Comparison of ENCODE assay signal across 26 mouse cellular contexts in the genomic region with DNA sequence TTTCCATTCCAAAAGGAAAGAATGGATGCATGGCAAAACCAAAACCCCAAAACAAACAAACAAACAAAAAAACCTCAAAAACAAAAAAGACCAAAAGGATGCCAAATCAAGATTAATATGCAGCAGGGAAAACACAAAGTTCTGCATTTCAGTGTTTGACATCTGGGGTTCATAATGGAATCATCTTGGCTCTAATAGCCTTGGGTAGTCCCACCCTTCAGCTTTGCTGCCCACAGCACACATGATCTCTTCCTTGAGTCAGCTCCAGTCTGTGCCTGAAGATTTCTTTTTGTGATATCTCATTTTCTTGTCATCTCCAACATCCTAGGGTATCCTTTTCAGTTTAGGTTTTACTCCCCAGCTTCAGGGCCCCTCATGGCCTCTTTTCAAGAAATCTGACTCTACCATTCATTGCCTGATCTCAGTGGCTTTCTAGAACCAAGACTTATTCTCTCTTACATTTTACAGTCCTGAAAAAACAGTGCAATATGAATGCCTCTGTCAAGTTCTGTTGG.
"Had no signal": no experiment of that assay in that cellular context is flagged by ENCODE, and none has a peak within 500 bp of the region (broad histone marks: within the 10 kb centered on the region; RNA-seq: fewer than 3 reads in every experiment).

No protein-coding gene starts in this region.

- H3K27me3 ChIP-seq: heart, embryonic 13.5 days; heart, embryonic 15.5 days; hindbrain, embryonic 12.5 days; intestine, embryonic 15.5 days; limb, embryonic 12.5 days; liver, embryonic 12.5 days had no signal

- H3K9me3 ChIP-seq: heart, embryonic 13.5 days; heart, embryonic 15.5 days; hindbrain, embryonic 12.5 days; intestine, embryonic 15.5 days; limb, embryonic 12.5 days; liver, embryonic 12.5 days had no signal

- DNase-seq: gastrocnemius, postnatal 14 days; gastrocnemius, postnatal 36 days; heart, adult 11 months; heart, adult 2 months; heart, postnatal 14 days; heart, postnatal 36 days; kidney, adult 18-20 months; kidney, adult 8-10 months; kidney, postnatal 10 days; kidney, postnatal 25 days; kidney, postnatal 4 days; layer of hippocampus, postnatal 36 days; left cerebral cortex, postnatal 4 days had no signal

- H3K4me3 ChIP-seq: heart, adult 2 months; heart, embryonic 13.5 days; heart, embryonic 15.5 days; hindbrain, embryonic 12.5 days; intestine, embryonic 15.5 days; layer of hippocampus, adult 2 months; limb, embryonic 12.5 days; liver, embryonic 12.5 days had no signal

- H3K36me3 ChIP-seq: heart, embryonic 13.5 days; heart, embryonic 15.5 days; hindbrain, embryonic 12.5 days; intestine, embryonic 15.5 days; limb, embryonic 12.5 days; liver, embryonic 12.5 days had no signal

- H3K27ac ChIP-seq: heart, adult 2 months; heart, embryonic 13.5 days; heart, embryonic 15.5 days; hindbrain, embryonic 12.5 days; hindbrain, embryonic 14.5 days; intestine, embryonic 15.5 days; layer of hippocampus, adult 2 months; limb, embryonic 12.5 days; liver, embryonic 12.5 days; liver, embryonic 14.5 days had no signal

- H3K4me2 ChIP-seq: heart, embryonic 11.5 days; heart, embryonic 13.5 days; heart, embryonic 15.5 days; hindbrain, embryonic 12.5 days; hindbrain, embryonic 14.5 days; intestine, embryonic 15.5 days; limb, embryonic 12.5 days; liver, embryonic 12.5 days had no signal

- ATAC-seq: hindbrain, embryonic 16.5 days; inflammation-experienced regulatory T-cells, adult 6 months; intestine, embryonic 15.5 days; intestine, postnatal 0 days; liver, embryonic 12.5 days had no signal

- H3K9ac ChIP-seq: heart, embryonic 13.5 days; heart, embryonic 15.5 days; hindbrain, embryonic 12.5 days; hindbrain, embryonic 14.5 days; intestine, embryonic 15.5 days; limb, embryonic 12.5 days; liver, embryonic 12.5 days; liver, embryonic 14.5 days had no signal

- H3K4me1 ChIP-seq: hindbrain, embryonic 12.5 days; intestine, embryonic 15.5 days; liver, embryonic 12.5 days had no signal
